Mouse (Mus musculus): Measurements from ENCODE around the gene Dgke.
"Not testable (repeated sequence)": the region's sequence is repeated elsewhere in the genome, so short reads cannot be mapped to it uniquely, and the experiment has no call there.

Gene Dgke

DNA sequence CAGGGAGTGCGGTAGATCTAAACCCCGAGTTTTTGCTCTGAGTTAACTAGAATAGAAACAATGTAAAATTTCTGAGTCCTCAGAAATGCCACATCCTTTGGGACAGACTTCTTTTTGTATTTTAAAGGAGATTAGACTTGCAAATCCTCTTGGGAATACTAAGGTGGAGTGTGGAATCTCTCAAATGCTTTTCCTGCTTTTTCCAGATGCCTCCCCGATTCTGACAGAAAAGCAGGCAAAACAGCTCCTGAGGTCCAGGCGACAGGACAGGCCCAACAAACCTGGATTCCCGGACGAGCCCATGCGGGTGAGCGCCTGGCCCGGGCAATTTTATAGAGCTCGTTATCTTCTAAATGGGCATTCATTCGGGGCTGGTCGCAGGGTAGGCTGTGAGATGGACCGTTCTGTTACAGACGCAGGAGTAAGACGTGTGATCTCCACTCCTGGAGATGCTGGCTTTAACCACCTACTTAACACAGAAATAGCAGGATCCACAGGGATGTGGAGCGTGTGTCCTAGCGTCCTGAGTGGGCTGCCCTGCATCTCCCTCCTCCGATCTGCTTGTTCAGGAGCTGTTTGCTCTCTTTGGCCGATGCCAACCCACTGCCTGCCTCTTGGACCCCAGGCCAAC is 8.2 kb upstream of the Dgke start:
- DNase-seq (ENCODE audit: extremely low read depth, low read depth) = no peak

DNA sequence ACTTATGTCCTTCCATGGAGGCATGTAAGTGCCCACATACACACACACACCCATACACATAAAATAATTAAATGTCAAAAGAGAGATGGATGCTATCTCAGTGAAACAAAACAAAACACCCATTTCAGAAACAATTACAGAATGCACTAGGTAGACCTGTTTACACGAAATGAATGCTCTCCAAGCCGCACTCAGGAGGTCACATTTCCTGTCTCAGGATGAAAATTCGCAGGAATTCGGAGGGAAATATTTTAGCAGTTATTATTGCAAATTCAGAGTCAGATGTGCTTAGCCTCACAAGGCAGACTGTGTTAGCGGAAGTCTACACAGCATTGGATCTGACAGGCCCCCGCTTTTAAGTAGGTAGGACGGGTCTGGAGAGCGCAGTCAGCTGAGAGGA is 6.9 kb upstream of the Dgke start, which contains the start of gene Gm525:
Gene Gm525, plus strand, starts transcription at position 301 of the 400 bp plus-strand sequence.
- no peak for DNase-seq (ENCODE audit: extremely low read depth, low read depth)

DNA sequence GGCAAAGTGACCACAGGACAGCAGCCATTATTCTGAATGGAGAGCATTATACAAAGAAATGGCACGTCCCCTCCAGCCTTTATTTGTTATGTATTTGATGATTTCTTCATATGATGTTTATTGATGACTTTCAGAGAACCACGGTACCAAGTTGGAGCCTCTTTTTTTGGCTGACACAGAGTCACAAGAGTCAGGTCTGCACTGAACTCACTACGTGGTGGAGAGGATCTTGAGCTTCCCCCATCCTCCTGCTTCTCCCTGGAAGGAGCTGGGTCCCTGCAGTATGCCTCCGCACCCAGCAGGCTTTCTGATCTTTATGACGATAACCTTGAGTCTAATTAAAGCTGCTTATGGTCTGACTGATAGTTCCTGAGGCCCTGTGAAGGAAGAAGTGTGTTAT is 4.9 kb upstream of the Dgke start:
- no peak for DNase-seq (ENCODE audit: extremely low read depth, low read depth)

GRCm38 (mm10) chr11:89069303-89069702 is 2.7 kb upstream of the Dgke start:
- peak; percentile 57 for DNase-seq (ENCODE audit: extremely low read depth, low read depth)

GRCm38 (mm10) chr11:89068649-89069048 is 2.0 kb upstream of the Dgke start:
- DNase-seq (ENCODE audit: extremely low read depth, low read depth) = no peak

- no peak for DNase-seq (ENCODE audit: extremely low read depth, low read depth)
Observed at GRCm38 (mm10) chr11:89067871-89068490, 1.3 kb upstream of the Dgke start.

DNA sequence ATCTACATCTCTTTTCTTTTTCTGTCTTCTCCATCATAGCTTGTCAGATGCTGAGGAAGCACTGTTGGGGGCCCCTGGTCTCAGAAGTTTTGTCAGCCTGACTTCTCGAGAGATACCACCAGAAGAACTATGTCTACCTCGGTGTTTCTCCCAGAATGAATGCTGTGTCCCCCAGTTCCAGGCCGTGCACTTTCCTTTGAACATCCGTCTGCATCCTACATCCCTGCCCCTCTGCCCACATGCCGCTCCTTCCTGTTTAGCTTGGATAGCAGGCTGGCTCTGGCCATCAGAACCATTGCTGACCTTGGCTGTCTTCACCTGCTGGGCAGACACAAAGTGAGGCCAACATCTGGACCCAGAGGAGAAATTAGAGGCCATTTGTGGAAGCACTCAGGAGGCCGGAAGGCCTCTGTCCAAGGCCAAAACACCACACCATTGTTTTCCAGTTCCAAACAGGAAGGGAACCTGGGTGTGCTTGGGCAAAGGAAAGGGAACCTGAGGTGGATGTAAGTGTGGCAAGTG is 712 bp upstream of the Dgke start:
- DNase-seq (ENCODE audit: extremely low read depth, low read depth) = no peak

DNA sequence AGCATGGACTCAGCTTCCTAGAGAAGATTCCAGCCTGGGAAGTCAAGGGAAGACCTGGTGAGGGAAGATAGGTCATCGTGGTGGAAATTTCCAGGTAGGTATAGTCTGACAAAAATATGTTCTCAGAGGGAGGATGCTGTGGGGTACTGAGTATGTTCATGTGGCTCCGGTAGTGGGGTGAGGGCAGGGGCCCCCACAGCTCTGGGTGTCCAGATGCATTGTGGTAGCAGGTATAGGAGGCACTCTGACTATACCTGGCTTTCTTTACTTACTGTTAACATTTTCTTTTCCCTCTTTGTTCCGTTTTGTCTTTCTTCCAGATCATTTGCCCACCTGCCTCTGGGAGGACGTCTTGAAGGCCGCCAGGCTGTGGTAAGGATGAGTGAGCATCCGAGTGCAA is 524 bp downstream of the Dgke start:
- no peak for DNase-seq (ENCODE audit: extremely low read depth, low read depth)

DNA sequence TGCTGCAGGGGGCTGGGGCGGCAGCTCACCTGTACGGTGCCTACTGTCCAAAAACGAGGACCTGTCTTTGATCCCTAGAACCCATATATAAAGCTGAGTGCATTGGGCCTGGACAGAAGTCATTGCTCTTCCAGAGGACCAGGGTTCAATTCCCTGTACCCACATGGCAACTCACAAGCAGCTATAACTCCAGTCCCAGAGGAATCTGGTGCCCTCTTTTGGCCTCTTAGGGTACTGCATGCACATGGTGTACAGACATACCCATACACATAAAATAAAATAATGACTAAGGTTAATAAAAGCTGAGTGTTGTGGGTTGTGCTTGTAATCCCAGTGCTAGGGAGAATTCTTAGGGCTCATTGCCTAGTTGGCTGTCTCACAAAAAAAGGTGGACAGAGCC is 1.4 kb downstream of the Dgke start:
- no peak for DNase-seq (ENCODE audit: extremely low read depth, low read depth)

DNA sequence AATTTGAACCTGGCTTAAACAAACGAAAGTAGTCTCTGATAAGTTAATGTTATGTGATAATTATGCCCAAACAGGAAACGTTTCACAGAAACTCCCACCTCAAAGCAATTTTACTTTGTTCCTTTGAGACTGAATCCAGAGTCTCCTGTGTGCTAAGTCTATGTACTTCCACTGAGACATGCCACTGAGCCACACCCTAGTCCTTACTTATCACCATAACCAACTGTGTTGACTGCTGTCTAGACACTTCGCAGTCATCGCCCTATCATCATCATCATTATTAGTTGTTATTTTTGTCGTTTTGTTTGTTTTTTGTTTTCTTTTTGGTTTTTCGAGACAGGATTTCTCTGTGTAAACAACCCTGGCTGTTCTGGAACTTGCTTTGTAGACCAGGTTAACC is 2.3 kb downstream of the Dgke start:
- DNase-seq (ENCODE audit: extremely low read depth, low read depth) = no peak

DNA sequence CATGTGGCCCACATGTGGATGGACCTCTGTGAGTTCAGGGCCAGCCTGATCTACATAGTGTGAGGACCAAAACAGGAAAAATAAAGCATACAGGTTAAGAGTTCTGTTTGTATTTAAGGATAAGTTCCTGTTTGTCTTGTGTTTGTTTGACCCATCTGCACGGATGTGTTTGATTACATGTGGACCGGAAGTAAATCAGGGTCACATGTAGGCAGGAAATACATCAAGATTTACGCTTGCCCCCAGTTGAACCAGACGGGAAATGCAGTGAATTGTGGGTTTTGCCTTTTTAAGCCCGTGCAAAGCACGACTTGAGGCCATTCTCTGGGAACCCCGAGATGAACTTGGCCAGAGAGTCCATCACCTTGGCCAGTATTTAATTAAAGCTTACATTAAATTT is 5.3 kb downstream of the Dgke start:
- no peak for DNase-seq (ENCODE audit: extremely low read depth, low read depth)

DNA sequence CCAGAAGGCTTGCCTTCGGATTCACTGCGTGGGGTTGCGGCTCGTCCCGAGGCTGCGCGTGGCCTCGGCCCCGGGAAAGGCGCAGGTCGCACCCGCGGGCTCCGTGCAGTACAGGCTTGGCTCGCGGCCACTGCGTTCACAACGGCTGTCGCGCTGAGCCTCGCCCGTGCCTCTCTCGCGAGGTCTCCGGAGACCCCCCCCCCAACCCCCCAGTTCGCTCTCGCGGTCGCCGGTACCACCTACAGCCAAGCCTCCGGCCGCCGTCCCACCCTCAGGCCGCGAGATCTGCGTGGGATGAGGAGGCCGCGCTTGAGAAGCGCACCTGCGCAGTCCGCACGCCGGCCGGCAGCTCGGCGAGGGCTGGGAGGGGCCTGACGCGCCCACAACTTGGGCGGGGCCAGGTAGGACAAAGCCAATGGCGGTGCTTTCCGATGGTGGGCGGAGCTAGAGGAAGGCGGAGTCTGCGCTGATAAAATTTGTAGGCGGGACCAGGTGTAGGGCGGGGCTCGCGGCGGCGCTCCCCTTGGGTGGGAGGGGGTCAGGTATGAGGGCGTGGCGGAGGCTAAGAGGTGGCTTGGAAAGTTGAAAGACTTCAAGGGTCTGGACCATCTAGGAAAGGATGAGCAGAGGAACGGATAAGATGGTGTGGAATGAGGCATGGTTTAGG is 6.1 kb downstream of the Dgke start:
- DNase-seq (ENCODE audit: extremely low read depth, low read depth) = peak; percentile 66

DNA sequence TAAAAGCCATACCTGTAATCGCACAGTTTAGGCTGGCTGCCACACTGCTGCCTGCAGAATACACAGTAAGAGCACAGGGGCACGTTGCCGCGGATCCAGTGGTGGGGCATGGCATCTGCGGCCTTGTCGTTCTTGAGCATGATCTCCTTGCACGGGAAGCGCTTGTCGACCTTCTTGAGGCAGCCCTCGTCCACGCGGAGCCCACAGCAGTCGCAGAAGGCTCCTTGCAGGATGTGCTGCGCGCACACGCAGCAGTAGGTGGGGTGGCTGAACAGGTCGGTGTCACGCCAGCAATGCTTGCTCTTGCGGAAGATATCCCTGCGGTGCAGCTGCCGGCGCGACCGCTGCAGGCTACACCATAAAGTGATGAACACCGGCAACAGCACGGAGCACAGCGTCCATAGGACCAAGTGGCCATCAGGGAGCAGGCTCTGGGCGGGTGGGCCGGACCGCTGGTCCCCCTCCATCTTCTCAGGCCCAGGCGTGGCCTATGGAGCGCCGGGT is 6.7 kb downstream of the Dgke start:
- DNase-seq (ENCODE audit: extremely low read depth, low read depth) = peak; percentile 28

DNA sequence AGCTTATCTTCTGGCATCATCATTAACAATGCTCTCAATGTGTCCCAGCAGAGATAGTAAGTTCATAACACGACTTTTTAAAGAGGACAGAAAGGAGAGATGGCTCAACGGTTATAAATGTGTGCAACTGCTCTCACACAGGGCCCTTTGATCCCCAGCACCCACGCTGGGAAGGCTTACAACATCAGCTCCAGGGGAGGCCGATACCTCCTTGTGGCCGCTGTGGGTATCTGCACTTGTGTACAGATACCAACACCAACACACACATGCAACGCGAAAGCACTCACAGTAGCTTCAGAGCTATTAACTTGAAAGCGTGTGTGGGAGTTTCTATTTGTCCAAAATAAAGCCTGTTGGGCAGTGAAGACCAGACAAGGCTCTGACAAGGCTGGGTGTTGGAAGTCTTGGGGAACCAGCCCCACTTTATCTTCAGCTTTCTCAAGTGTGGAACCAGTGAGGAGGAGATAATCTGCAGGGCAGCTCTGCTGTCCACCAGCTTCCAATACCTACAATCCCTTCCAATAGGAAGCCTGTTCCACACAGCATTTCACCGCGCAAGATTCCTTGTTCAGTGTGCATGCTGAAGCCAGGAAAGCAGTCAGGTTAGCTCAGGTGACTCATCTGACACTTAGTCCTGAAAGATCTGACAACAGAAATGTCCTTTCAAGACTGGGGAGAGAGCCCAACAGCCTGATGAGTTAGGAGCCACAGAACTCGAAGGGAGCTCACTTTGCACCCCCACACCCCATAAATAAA is 8.0 kb downstream of the Dgke start:
- DNase-seq (ENCODE audit: extremely low read depth, low read depth) = peak; percentile 67

DNA sequence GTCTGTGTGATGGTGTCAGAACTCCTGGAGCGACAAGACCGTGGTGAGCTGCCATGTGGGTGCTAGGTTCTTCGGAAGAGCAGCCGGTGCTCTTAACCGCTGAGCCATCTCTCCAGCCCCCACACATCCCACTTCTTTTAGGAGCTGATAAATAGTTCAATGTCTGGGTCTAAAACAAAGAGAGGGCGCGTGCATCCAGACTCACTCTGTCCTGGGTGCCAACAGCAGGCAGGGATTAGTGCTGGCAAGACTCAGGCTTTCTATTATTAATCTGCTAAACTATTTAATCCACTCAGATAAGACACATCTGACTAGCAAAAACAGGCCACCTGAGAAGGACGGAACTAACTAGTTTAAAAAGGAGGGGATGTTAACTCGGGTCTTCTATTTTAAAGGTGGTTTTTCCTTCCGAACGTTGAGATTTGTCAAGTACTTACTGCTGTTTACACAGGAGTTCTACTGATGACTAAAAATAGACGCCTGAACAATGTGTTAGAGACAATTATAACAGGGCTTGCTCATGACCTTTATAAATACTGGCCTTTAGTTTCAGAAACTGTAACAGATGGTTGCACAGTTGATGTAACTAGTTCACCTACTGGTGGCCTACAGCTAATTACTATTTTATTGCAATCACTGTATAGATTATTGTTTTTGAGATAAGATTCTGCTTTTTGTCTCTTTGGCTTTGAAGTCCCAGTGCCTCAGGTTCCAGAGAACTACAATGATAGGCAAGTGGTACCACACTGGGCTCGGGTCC is 10.5 kb downstream of the Dgke start:
- DNase-seq (ENCODE audit: extremely low read depth, low read depth) = no peak

GRCm38 (mm10) chr11:89051767-89052166 is 14.9 kb downstream of the Dgke start:
- DNase-seq (ENCODE audit: extremely low read depth, low read depth) = no peak

DNA sequence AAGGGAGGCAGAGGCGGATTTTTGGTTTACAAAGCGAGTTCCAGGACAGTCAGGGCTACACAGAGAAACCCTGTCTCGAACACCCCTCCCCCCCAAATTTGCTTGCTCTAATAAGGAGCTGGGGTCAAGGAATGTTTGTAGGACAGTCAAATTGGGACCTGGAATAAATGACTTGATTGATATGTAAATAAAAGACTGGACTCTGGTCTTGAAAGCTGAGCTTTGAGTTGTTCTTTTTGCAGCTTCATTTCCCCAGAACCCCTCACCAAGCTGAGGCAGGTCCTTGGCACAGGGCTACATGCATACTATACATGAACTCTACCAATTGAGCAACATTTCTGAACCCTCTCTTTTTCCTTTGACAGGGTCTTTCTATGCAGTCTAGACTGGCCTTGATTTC is 20.6 kb downstream of the Dgke start:
- no peak for DNase-seq (ENCODE audit: extremely low read depth, low read depth)

- not testable (repeated sequence) for DNase-seq (ENCODE audit: extremely low read depth, low read depth)
Observed at GRCm38 (mm10) chr11:89045501-89045900, 21.1 kb downstream of the Dgke start.

GRCm38 (mm10) chr11:89043046-89043445 is 23.6 kb downstream of the Dgke start:
- DNase-seq (ENCODE audit: extremely low read depth, low read depth) = no peak

- not testable (repeated sequence) for DNase-seq (ENCODE audit: extremely low read depth, low read depth)
Observed at GRCm38 (mm10) chr11:89041073-89041472, 25.6 kb downstream of the Dgke start.

DNA sequence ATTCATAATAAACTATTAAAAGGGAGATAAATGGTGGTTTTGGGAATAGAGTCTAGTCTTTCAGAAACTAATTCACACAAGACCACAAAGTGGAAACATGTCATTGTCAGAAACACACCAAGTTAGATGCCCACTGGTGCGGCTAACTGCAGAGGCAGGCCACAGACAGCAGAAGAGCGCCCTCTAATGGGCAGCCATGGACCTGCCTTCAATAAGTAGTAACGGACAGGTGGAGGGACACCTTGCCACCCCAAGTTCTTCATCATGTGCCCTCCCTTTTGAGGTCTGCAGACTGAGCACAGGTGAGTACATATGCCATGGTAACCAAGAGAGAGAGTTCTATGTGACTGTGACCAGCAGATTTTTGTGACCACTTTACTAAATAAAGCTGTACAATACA is 27.3 kb downstream of the Dgke start:
- DNase-seq (ENCODE audit: extremely low read depth, low read depth) = no peak
